Mouse (Mus musculus) limb, embryonic 15.5 days (tissue): ENCODE results near the gene Ttll11. TPM values are rescaled to one million over a fixed set of nuclear protein-coding genes. Genes with fewer than 3 reads are reported as not detected.

ENCODE experiments used
- ATAC-seq: fragments of 200-750 bp; cut with Nextera tagmentation; 2 replicates; pipeline ENCODE4 v1.8.0; 2017; ENCODE audit warnings: low read depth, moderate TSS enrichment; ENCODE audit not compliant: insufficient number of reproducible peaks, low FRiP score, low TSS enrichment
- H3K27ac ChIP-seq: fragments of 300-500 bp; sonication (generic); 2 replicates; pipeline ENCODE4 v1.5.1; 2015; ENCODE audit warnings: moderate library complexity, mild to moderate bottlenecking, inconsistent platforms
- H3K27me3 ChIP-seq: fragments of 300-500 bp; sonication (generic); 2 replicates; pipeline ENCODE4 v1.6.1; 2015; ENCODE audit warnings: inconsistent platforms
- H3K36me3 ChIP-seq: fragments of 300-500 bp; sonication (generic); 2 replicates; pipeline ENCODE4 v1.6.1; 2015; ENCODE audit warnings: inconsistent platforms
- H3K4me1 ChIP-seq: fragments of 300-500 bp; sonication (generic); 2 replicates; pipeline ENCODE4 v1.6.1; 2015; ENCODE audit warnings: inconsistent platforms
- H3K4me2 ChIP-seq: fragments of 300-500 bp; sonication (generic); 2 replicates; pipeline ENCODE4 v1.6.1; 2015; ENCODE audit warnings: mild to moderate bottlenecking, inconsistent platforms
- H3K4me3 ChIP-seq: fragments of 300-500 bp; sonication (generic); 2 replicates; pipeline ENCODE4 v1.5.1; 2015; ENCODE audit warnings: mild to moderate bottlenecking, inconsistent platforms
- H3K9ac ChIP-seq: fragments of 300-500 bp; sonication (generic); 2 replicates; pipeline ENCODE4 v1.6.1; 2015; ENCODE audit warnings: inconsistent platforms
- H3K9me3 ChIP-seq: fragments of 300-500 bp; sonication (generic); 2 replicates; pipeline ENCODE4 v1.6.1; 2016; ENCODE audit warnings: inconsistent platforms
- WGBS: fragments of 180-500 bp; shearing (Covaris S2); methylation state at CpG from one replicate; pipeline ENCODE4 v1.1.7; 2015; 5-methylcytosine and 5-hydroxymethylcytosine counted together
- polyA plus RNA-seq: library from polyadenylated mRNA; unstranded; fragments of >200 nt; fragmentation: Nextera tagmentation; extraction: Ambion mirVana; gene quantifications from 2 replicates; pipeline ENCODE4 v1.2.1, GENCODE M21; 2015

Gene Ttll11
- polyA plus RNA-seq, 1 experiment from 2014 or later, result 1.0 TPM

- no peaks in the 10 kb centered on the region for H3K9me3 ChIP-seq
- 95% methylated on average over 5 of the region's 5 CpGs for WGBS
- H3K4me2 ChIP-seq, result no peak overlapping the region
- no peak overlapping the region for H3K27ac ChIP-seq
- no peak for ATAC-seq
- H3K4me3 ChIP-seq, result no peak overlapping the region
- no peaks in the 10 kb centered on the region for H3K27me3 ChIP-seq
- peaks cover 92% of the 10 kb centered on the region for H3K36me3 ChIP-seq
- H3K9ac ChIP-seq, result no peak overlapping the region
- H3K4me1 ChIP-seq, result 0 out of 2 replicates have a peak, but pooled peaks cover 13% of the 10 kb centered on the region
These were observed 267.1 kb downstream of the Ttll11 start for GRCm38 (mm10) chr2:35712611-35713010.

GRCm38 (mm10) chr2:35703241-35703640 lies 276.5 kb downstream of the Ttll11 start:
- WGBS, result 80% methylated on average over 3 of the region's 3 CpGs
- peaks cover 10% of the 10 kb centered on the region for H3K36me3 ChIP-seq
- no peak overlapping the region for H3K4me3 ChIP-seq
- peak overlapping the region; percentile 57; the same call in 1 of the 2 replicates for H3K27ac ChIP-seq
- H3K4me2 ChIP-seq, result no peak overlapping the region
- H3K4me1 ChIP-seq, result peaks cover 47% of the 10 kb centered on the region
- no peak overlapping the region for H3K9ac ChIP-seq
- ATAC-seq, result no peak
- H3K9me3 ChIP-seq, result no peaks in the 10 kb centered on the region
- no peaks in the 10 kb centered on the region for H3K27me3 ChIP-seq

- Histone ChIP-seq H3K9ac (no peak overlapping the region), H3K27ac (peak overlapping the region; percentile 57), H3K36me3 (peaks cover 6% of the 10 kb centered on the region; the same call in 1 of the 2 replicates), H3K27me3 (no peaks in the 10 kb centered on the region), H3K4me1 (peaks cover 54% of the 10 kb centered on the region), H3K4me3 (no peak overlapping the region), H3K9me3 (no peaks in the 10 kb centered on the region), H3K4me2 (no peak overlapping the region)
- no peak for ATAC-seq
- 74% methylated on average over 6 of the region's 6 CpGs for WGBS
These were observed 277.1 kb downstream of the Ttll11 start for GRCm38 (mm10) chr2:35702608-35703007.

GRCm38 (mm10) chr2:35702001-35702400 lies 277.7 kb downstream of the Ttll11 start:
- 76% methylated on average over 7 of the region's 7 CpGs for WGBS
- Histone ChIP-seq H3K36me3 (peaks cover 6% of the 10 kb centered on the region; the same call in 1 of the 2 replicates), H3K4me1 (peaks cover 59% of the 10 kb centered on the region), H3K9me3 (no peaks in the 10 kb centered on the region), H3K27me3 (no peaks in the 10 kb centered on the region), H3K4me2 (no peak overlapping the region), H3K9ac (no peak overlapping the region), H3K27ac (0 out of 2 replicates have a peak overlapping the region, but pooled peaks have one; percentile 33), H3K4me3 (no peak overlapping the region)
- no peak for ATAC-seq

Other genes starting within 250 kb of the Ttll11 start
- gene Ndufa8, start 69.5 kb upstream of the Ttll11 start, polyA plus RNA-seq, result 210 and 231 TPM in 2 replicates
- 0.52 TPM in 1 of 2 replicates, not detected in the other for gene Morn5, start 69.5 kb upstream of the Ttll11 start, polyA plus RNA-seq
- gene Lhx6, start 125.5 kb upstream of the Ttll11 start, polyA plus RNA-seq, result 0.65 and 0.92 TPM in 2 replicates
- gene Mrrf, start 156.5 kb upstream of the Ttll11 start, polyA plus RNA-seq, result 27.3 and 30.1 TPM in 2 replicates
- gene Rbm18, start 156.9 kb upstream of the Ttll11 start, polyA plus RNA-seq, result 68.7 and 69.3 TPM in 2 replicates